Mouse (Mus musculus): ENCODE results near the gene Akr1c14.

DNA sequence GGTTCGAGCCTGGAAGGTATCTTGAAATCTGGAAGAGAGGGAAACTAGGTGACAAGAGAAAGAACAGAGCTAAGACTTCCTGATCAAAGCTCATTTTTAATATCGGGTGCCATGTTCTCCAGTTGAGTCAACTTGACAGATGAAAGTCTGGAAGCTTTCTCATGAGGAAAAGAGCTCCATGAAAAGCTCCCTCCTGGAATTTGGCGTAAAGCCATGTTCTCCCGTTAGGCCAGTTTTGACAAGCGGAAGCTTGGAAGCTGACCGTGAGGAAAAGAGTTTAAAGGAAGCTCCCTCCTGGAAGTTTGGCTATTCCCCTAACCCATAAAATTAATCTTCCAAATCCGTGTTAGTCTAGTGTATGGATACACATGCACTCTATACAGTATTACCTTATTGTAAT lies 74.3 kb downstream of the Akr1c14 start:
- TF ChIP-seq POLR2A (IDR thresholded peaks at IDR 0.05; ENCODE audit: extremely low read depth, insufficient read depth, low read length) (no peak), CTCF (IDR thresholded peaks at IDR 0.05; ENCODE audit: extremely low read depth, insufficient read depth, low read length) (no peak)
